Mouse (Mus musculus) lung, embryonic 16.5 days (tissue): ENCODE measurements around the gene Il18bp. TPM values are rescaled to one million over a fixed set of nuclear protein-coding genes. Genes with fewer than 3 reads are reported as not detected.

Experiments
- ATAC-seq: fragments of 200-750 bp; cut with Nextera tagmentation; 2 replicates; pipeline ENCODE4 v1.8.0; 2017; ENCODE audit warnings: low read depth, mild to moderate bottlenecking, moderate library complexity
- H3K27ac ChIP-seq: fragments of 300-500 bp; sonication (generic); 2 replicates; pipeline ENCODE4 v1.5.1; 2014; ENCODE audit warnings: mild to moderate bottlenecking, control low read depth, low read length
- H3K27me3 ChIP-seq: fragments of 300-500 bp; sonication (generic); 2 replicates; pipeline ENCODE4 v1.6.1; 2014; ENCODE audit warnings: low read depth, low read length, mixed read lengths; ENCODE audit not compliant: control insufficient read depth, insufficient read depth
- H3K36me3 ChIP-seq: fragments of 300-500 bp; sonication (generic); 2 replicates; pipeline ENCODE4 v1.6.1; 2014; ENCODE audit warnings: low read length; ENCODE audit not compliant: control insufficient read depth, insufficient read depth
- H3K4me1 ChIP-seq: fragments of 300-500 bp; sonication (generic); replicated peaks from 2 replicates; pipeline ENCODE4 v1.6.1; 2014; ENCODE audit warnings: low read length, mixed read lengths; ENCODE audit not compliant: control insufficient read depth, insufficient read depth
- H3K4me2 ChIP-seq: fragments of 300-500 bp; sonication (generic); 2 replicates; pipeline ENCODE4 v1.6.1; 2014; ENCODE audit warnings: low read depth, low read length, control low read depth
- H3K4me3 ChIP-seq: fragments of 300-500 bp; sonication (generic); 2 replicates; pipeline ENCODE4 v1.5.1; 2014; ENCODE audit warnings: mild to moderate bottlenecking, low read length, control low read depth
- H3K9ac ChIP-seq: fragments of 300-500 bp; sonication (generic); 2 replicates; pipeline ENCODE4 v1.6.1; 2014; ENCODE audit warnings: low read length, control low read depth
- H3K9me3 ChIP-seq: fragments of 300-500 bp; sonication (generic); 2 replicates; pipeline ENCODE4 v1.6.1; 2016; ENCODE audit warnings: low read length; ENCODE audit not compliant: control insufficient read depth
- WGBS: fragments of 180-500 bp; shearing (Covaris S2); extraction: QIAGEN DNeasy Blood & Tissue Kit; methylation state at CpG from one replicate; pipeline ENCODE4 v1.1.7; 2014; 5-methylcytosine and 5-hydroxymethylcytosine counted together
- polyA plus RNA-seq: library from polyadenylated mRNA; unstranded; fragments of >200 nt; fragmentation: Nextera tagmentation; extraction: Ambion mirVana; gene quantifications from 2 replicates; pipeline ENCODE4 v1.2.1, GENCODE M21; 2015

Il18bp gene
- polyA plus RNA-seq, 1 experiment from 2014 or later, result 2.1 TPM

GRCm38 (mm10) chr7:102016936-102017335 is 1.6 kb downstream of the Il18bp start:
- no peaks in the 10 kb centered on the region for H3K4me1 ChIP-seq
- no peak overlapping the region for H3K9ac ChIP-seq
- H3K4me3 ChIP-seq, result no peak overlapping the region
- no peaks in the 10 kb centered on the region for H3K9me3 ChIP-seq
- H3K36me3 ChIP-seq, result peaks cover 51% of the 10 kb centered on the region
- no peak overlapping the region for H3K4me2 ChIP-seq
- 76% methylated on average over 4 of the region's 4 CpGs for WGBS
- H3K27me3 ChIP-seq, result no peaks in the 10 kb centered on the region
- ATAC-seq, result no peak
- H3K27ac ChIP-seq, result no peak overlapping the region

GRCm38 (mm10) chr7:102014995-102015394 is 3.5 kb downstream of the Il18bp start:
- 71% methylated on average over 2 of the region's 2 CpGs for WGBS
- H3K27ac ChIP-seq, result no peak overlapping the region
- no peak for ATAC-seq
- H3K9me3 ChIP-seq, result no peaks in the 10 kb centered on the region
- H3K4me1 ChIP-seq, result no peaks in the 10 kb centered on the region
- no peak overlapping the region for H3K9ac ChIP-seq
- no peak overlapping the region for H3K4me2 ChIP-seq
- peaks cover 63% of the 10 kb centered on the region for H3K36me3 ChIP-seq
- no peaks in the 10 kb centered on the region for H3K27me3 ChIP-seq
- H3K4me3 ChIP-seq, result no peak overlapping the region

GRCm38 (mm10) chr7:102013416-102013815 is 5.1 kb downstream of the Il18bp start:
- no peaks in the 10 kb centered on the region for H3K4me1 ChIP-seq
- WGBS, result 88% methylated on average over 8 of the region's 8 CpGs
- peaks cover 79% of the 10 kb centered on the region for H3K36me3 ChIP-seq
- H3K4me2 ChIP-seq, result no peak overlapping the region
- ATAC-seq, result no peak
- no peak overlapping the region for H3K4me3 ChIP-seq
- no peak overlapping the region for H3K9ac ChIP-seq
- H3K27me3 ChIP-seq, result no peaks in the 10 kb centered on the region
- H3K27ac ChIP-seq, result no peak overlapping the region
- H3K9me3 ChIP-seq, result no peaks in the 10 kb centered on the region

- Histone ChIP-seq H3K27ac (no peak overlapping the region), H3K4me1 (no peaks in the 10 kb centered on the region), H3K27me3 (no peaks in the 10 kb centered on the region), H3K4me3 (no peak overlapping the region), H3K36me3 (peaks cover 87% of the 10 kb centered on the region), H3K9me3 (no peaks in the 10 kb centered on the region), H3K4me2 (no peak overlapping the region), H3K9ac (no peak overlapping the region)
- WGBS, result 89% methylated on average over 9 of the region's 9 CpGs
- ATAC-seq, result no peak
Observed at GRCm38 (mm10) chr7:102011855-102012254, 6.6 kb downstream of the Il18bp start.

- no peaks in the 10 kb centered on the region for H3K9me3 ChIP-seq
- no peak overlapping the region for H3K27ac ChIP-seq
- no peaks in the 10 kb centered on the region for H3K4me1 ChIP-seq
- WGBS, result 76% methylated on average over 1 of the region's 1 CpGs
- H3K9ac ChIP-seq, result no peak overlapping the region
- ATAC-seq, result no peak
- no peaks in the 10 kb centered on the region for H3K27me3 ChIP-seq
- no peak overlapping the region for H3K4me2 ChIP-seq
- peaks cover 71% of the 10 kb centered on the region for H3K36me3 ChIP-seq
- no peak overlapping the region for H3K4me3 ChIP-seq
Observed at GRCm38 (mm10) chr7:102006520-102006919, 12.0 kb downstream of the Il18bp start.

GRCm38 (mm10) chr7:102000921-102001630 is 17.4 kb downstream of the Il18bp start:
- H3K36me3 ChIP-seq, result peaks cover 74% of the 10 kb centered on the region
- ATAC-seq, result no peak
- no peaks in the 10 kb centered on the region for H3K27me3 ChIP-seq
- H3K4me3 ChIP-seq, result no peak overlapping the region
- H3K9ac ChIP-seq, result no peak overlapping the region
- no peaks in the 10 kb centered on the region for H3K9me3 ChIP-seq
- no peak overlapping the region for H3K4me2 ChIP-seq
- 84% methylated on average over 26 of the region's 26 CpGs for WGBS
- H3K27ac ChIP-seq, result no peak overlapping the region
- H3K4me1 ChIP-seq, result no peaks in the 10 kb centered on the region

- Histone ChIP-seq H3K9me3 (no peaks in the 10 kb centered on the region), H3K36me3 (peaks cover 74% of the 10 kb centered on the region), H3K9ac (no peak overlapping the region), H3K27me3 (no peaks in the 10 kb centered on the region), H3K4me2 (no peak overlapping the region), H3K27ac (no peak overlapping the region), H3K4me3 (no peak overlapping the region), H3K4me1 (no peaks in the 10 kb centered on the region)
- WGBS, result 90% methylated on average over 8 of the region's 8 CpGs
- no peak for ATAC-seq
Observed at GRCm38 (mm10) chr7:102000296-102000695, 18.2 kb downstream of the Il18bp start.

- H3K9ac ChIP-seq, result no peak overlapping the region
- H3K27ac ChIP-seq, result no peak overlapping the region
- H3K4me3 ChIP-seq, result no peak overlapping the region
- no peaks in the 10 kb centered on the region for H3K9me3 ChIP-seq
- no peaks in the 10 kb centered on the region for H3K4me1 ChIP-seq
- ATAC-seq, result no peak
- 92% methylated on average over 15 of the region's 15 CpGs for WGBS
- H3K4me2 ChIP-seq, result no peak overlapping the region
- H3K36me3 ChIP-seq, result peaks cover 74% of the 10 kb centered on the region
- no peaks in the 10 kb centered on the region for H3K27me3 ChIP-seq
Observed at GRCm38 (mm10) chr7:101999461-102000151, 18.9 kb downstream of the Il18bp start.

- H3K4me2 ChIP-seq, result no peak overlapping the region
- no peak overlapping the region; the same call in 1 of the 2 replicates for H3K27ac ChIP-seq
- ATAC-seq, result peak; percentile 69
- no peak overlapping the region for H3K9ac ChIP-seq
- H3K27me3 ChIP-seq, result no peaks in the 10 kb centered on the region
- H3K4me3 ChIP-seq, result no peak overlapping the region
- H3K4me1 ChIP-seq, result no peaks in the 10 kb centered on the region
- no peaks in the 10 kb centered on the region for H3K9me3 ChIP-seq
- 43% methylated on average over 14 of the region's 14 CpGs for WGBS
- peaks cover 84% of the 10 kb centered on the region for H3K36me3 ChIP-seq
Observed at GRCm38 (mm10) chr7:101998194-101998927, 20.1 kb downstream of the Il18bp start.
